Mouse (Mus musculus) G1E (cell line): ENCODE results near the gene Mtrex. TPM values are rescaled to one million over a fixed set of nuclear protein-coding genes. Genes with fewer than 3 reads are reported as not detected.

ENCODE experiments used
- ATAC-seq: 2 replicates; pipeline ENCODE4 v1.8.0; 2016; ENCODE audit warnings: mild to moderate bottlenecking; ENCODE audit not compliant: insufficient number of reproducible peaks, poor library complexity, low FRiP score, severe bottlenecking; ENCODE audit errors: extremely low read depth
- DNase-seq: peaks from one replicate; pipeline ENCODE4 v3.0.0; 2012; ENCODE audit warnings: low spot score
- H3K27me3 ChIP-seq: 2 replicates; pipeline ENCODE4 v1.6.1; 2012; ENCODE audit warnings: mild to moderate bottlenecking, low read length, inconsistent platforms; ENCODE audit not compliant: insufficient read depth
- H3K36me3 ChIP-seq: replicated peaks from 2 replicates; pipeline ENCODE3; 2012; ENCODE audit warnings: mild to moderate bottlenecking, inconsistent platforms
- H3K4me1 ChIP-seq: 2 replicates; pipeline ENCODE4 v1.6.1; 2012; ENCODE audit warnings: low read depth, low read length, inconsistent platforms, mixed read lengths; ENCODE audit not compliant: insufficient read depth
- H3K4me3 ChIP-seq: 2 replicates; pipeline ENCODE4 v1.5.1; 2012; ENCODE audit warnings: low read depth, mild to moderate bottlenecking, inconsistent platforms, low read length, moderate library complexity, mixed read lengths
- H3K9me3 ChIP-seq: replicated peaks from 2 replicates; pipeline ENCODE4 v1.6.1; 2012; ENCODE audit warnings: inconsistent platforms
- CTCF ChIP-seq: IDR thresholded peaks from 2 replicates; pipeline ENCODE4 v1.5.1; 2012; ENCODE audit warnings: low read depth, low read length, inconsistent platforms, mixed read lengths
- GATA1 ChIP-seq: IDR thresholded peaks from 2 replicates; pipeline ENCODE4 v1.6.1; 2012; ENCODE audit warnings: borderline replicate concordance, low read length, inconsistent platforms, mixed read lengths
- GATA2 ChIP-seq: IDR thresholded peaks from 2 replicates; pipeline ENCODE4 v1.6.1; 2012; ENCODE audit warnings: low read depth, low read length, inconsistent platforms, borderline replicate concordance
- POLR2AphosphoS5 ChIP-seq: IDR thresholded peaks from 2 replicates; pipeline ENCODE4 v1.6.1; 2012; ENCODE audit warnings: low read depth, low read length, inconsistent platforms; ENCODE audit not compliant: insufficient replicate concordance
- TAL1 ChIP-seq: conservative IDR thresholded peaks from 2 replicates; pipeline ENCODE4 v1.6.1; 2012; ENCODE audit warnings: low read depth, low read length, inconsistent platforms, mixed read lengths
- polyA plus RNA-seq: library from polyadenylated mRNA; stranded (reverse); fragments of >175 nt; gene quantifications from 2 replicates; pipeline ENCODE4 v1.2.3, GENCODE M21; 2012
- total RNA-seq, 2 experiments: library from RNA; stranded (forward) in 1 of 2; stranded (reverse) in 1 of 2; fragments of 200-1000 nt in 1 of 2; fragments of >200 nt in 1 of 2; fragmentation: Nextera tagmentation in 1 of 2; gene quantifications; 2 replicates each; pipeline ENCODE4 v1.2.3; 2014 to 2017

Mtrex gene
- total and polyA plus RNA-seq, 3 experiments = 4.7 to 84.7 (median 71.1) TPM

- no peaks in the 10 kb centered on the region for H3K9me3 ChIP-seq
- H3K4me3 ChIP-seq = no peak overlapping the region
- H3K36me3 ChIP-seq = peaks cover 19% of the 10 kb centered on the region
- no peaks in the 10 kb centered on the region for H3K27me3 ChIP-seq
- TF ChIP-seq TAL1 (no peak), CTCF (no peak)
- no peak for DNase-seq
- H3K4me1 ChIP-seq = peaks cover 48% of the 10 kb centered on the region
- no peak for ATAC-seq
These were observed 103.1 kb downstream of the Mtrex start for GRCm38 (mm10) chr13:112823911-112824648.

GRCm38 (mm10) chr13:112823236-112823910 is 103.8 kb downstream of the Mtrex start:
- ATAC-seq = no peak
- peaks cover 46% of the 10 kb centered on the region for H3K4me1 ChIP-seq
- H3K36me3 ChIP-seq = peaks cover 21% of the 10 kb centered on the region
- no peak overlapping the region for H3K4me3 ChIP-seq
- TF ChIP-seq CTCF (no peak), TAL1 (no peak), GATA1 (no peak), GATA2 (no peak), POLR2AphosphoS5 (no peak)
- DNase-seq = no peak
- no peaks in the 10 kb centered on the region for H3K27me3 ChIP-seq
- H3K9me3 ChIP-seq = no peaks in the 10 kb centered on the region

GRCm38 (mm10) chr13:112822413-112822812 is 104.8 kb downstream of the Mtrex start:
- H3K9me3 ChIP-seq = no peaks in the 10 kb centered on the region
- DNase-seq (no peak), ATAC-seq (no peak)
- H3K27me3 ChIP-seq = no peaks in the 10 kb centered on the region
- peaks cover 21% of the 10 kb centered on the region for H3K36me3 ChIP-seq
- no peak for TF ChIP-seq CTCF
- TF ChIP-seq GATA1 = no peak
- no peak for TF ChIP-seq TAL1
- no peak for TF ChIP-seq POLR2AphosphoS5
- no peak for TF ChIP-seq GATA2
- peaks cover 48% of the 10 kb centered on the region for H3K4me1 ChIP-seq
- H3K4me3 ChIP-seq = no peak overlapping the region

GRCm38 (mm10) chr13:112818125-112818524 is 109.1 kb downstream of the Mtrex start:
- H3K36me3 ChIP-seq = peaks cover 21% of the 10 kb centered on the region
- no peak for TF ChIP-seq GATA1
- no peak for TF ChIP-seq GATA2
- no peak for TF ChIP-seq CTCF
- no peak for TF ChIP-seq TAL1
- no peaks in the 10 kb centered on the region for H3K9me3 ChIP-seq
- H3K4me1 ChIP-seq = peaks cover 43% of the 10 kb centered on the region
- ATAC-seq (no peak), DNase-seq (no peak)
- H3K27me3 ChIP-seq = no peaks in the 10 kb centered on the region
- no peak overlapping the region for H3K4me3 ChIP-seq

Other genes with a start within 250 kb of the Mtrex start
- 12.3 and 19.4 TPM in 2 replicates for gene Plpp1, start 126.6 kb downstream of the Mtrex start, total RNA-seq (2014; fragmentation: Nextera tagmentation)
- 1.5 and 2.1 TPM in 2 replicates for gene Plpp1, start 126.6 kb downstream of the Mtrex start, total RNA-seq (2017)
- gene Plpp1, start 126.6 kb downstream of the Mtrex start, polyA plus RNA-seq = 3.4 and 3.5 TPM in 2 replicates
- gene Dhx29, start 56 bp upstream of the Mtrex start, total RNA-seq (2014; fragmentation: Nextera tagmentation) = 54.4 and 57.6 TPM in 2 replicates
- gene Dhx29, start 56 bp upstream of the Mtrex start, total RNA-seq (2017) = 19.4 and 20.1 TPM in 2 replicates
- gene Dhx29, start 56 bp upstream of the Mtrex start, polyA plus RNA-seq = 7.2 and 7.3 TPM in 2 replicates
- not detected in 2 replicates for gene Ccno, start 60.4 kb upstream of the Mtrex start, total RNA-seq (2014; fragmentation: Nextera tagmentation)
- gene Ccno, start 60.4 kb upstream of the Mtrex start, total RNA-seq (2017) = 0.05 and 0.06 TPM in 2 replicates
- not detected in 2 replicates for gene Ccno, start 60.4 kb upstream of the Mtrex start, polyA plus RNA-seq
- gene Mcidas, start 66.4 kb upstream of the Mtrex start, total RNA-seq (2014; fragmentation: Nextera tagmentation) = not detected in 2 replicates
- 0.05 TPM in 1 of 2 replicates, not detected in the other for gene Mcidas, start 66.4 kb upstream of the Mtrex start, total RNA-seq (2017)
- not detected in 2 replicates for gene Mcidas, start 66.4 kb upstream of the Mtrex start, polyA plus RNA-seq
- not detected in 2 replicates for gene Cdc20b, start 107.7 kb upstream of the Mtrex start, total RNA-seq (2014; fragmentation: Nextera tagmentation)
- not detected in 2 replicates for gene Cdc20b, start 107.7 kb upstream of the Mtrex start, total RNA-seq (2017)
- gene Cdc20b, start 107.7 kb upstream of the Mtrex start, polyA plus RNA-seq = not detected in 2 replicates
- gene Gpx8, start 119.0 kb upstream of the Mtrex start, total RNA-seq (2014; fragmentation: Nextera tagmentation) = not detected in 2 replicates
- 0.16 TPM in 1 of 2 replicates, not detected in the other for gene Gpx8, start 119.0 kb upstream of the Mtrex start, total RNA-seq (2017)
- gene Gpx8, start 119.0 kb upstream of the Mtrex start, polyA plus RNA-seq = not detected in 2 replicates
- not detected in 2 replicates for gene Gzma, start 173.6 kb upstream of the Mtrex start, total RNA-seq (2014; fragmentation: Nextera tagmentation)
- gene Gzma, start 173.6 kb upstream of the Mtrex start, total RNA-seq (2017) = not detected in 2 replicates
- gene Gzma, start 173.6 kb upstream of the Mtrex start, polyA plus RNA-seq = not detected in 2 replicates